Mouse (Mus musculus) WW6 (cell line): Measurements from ENCODE around the gene Cln5.

Source experiments
- DNase-seq: peaks from one replicate; pipeline ENCODE4 v3.0.0-alpha.2; 2013; ENCODE audit warnings: low read depth, low spot score

Cln5 gene

GRCm38 (mm10) chr14:103078006-103078912 lies 8.2 kb downstream of the Cln5 start:
- no peak for DNase-seq

- DNase-seq, result no peak
These were observed 9.4 kb downstream of the Cln5 start for GRCm38 (mm10) chr14:103079209-103079977.

DNA sequence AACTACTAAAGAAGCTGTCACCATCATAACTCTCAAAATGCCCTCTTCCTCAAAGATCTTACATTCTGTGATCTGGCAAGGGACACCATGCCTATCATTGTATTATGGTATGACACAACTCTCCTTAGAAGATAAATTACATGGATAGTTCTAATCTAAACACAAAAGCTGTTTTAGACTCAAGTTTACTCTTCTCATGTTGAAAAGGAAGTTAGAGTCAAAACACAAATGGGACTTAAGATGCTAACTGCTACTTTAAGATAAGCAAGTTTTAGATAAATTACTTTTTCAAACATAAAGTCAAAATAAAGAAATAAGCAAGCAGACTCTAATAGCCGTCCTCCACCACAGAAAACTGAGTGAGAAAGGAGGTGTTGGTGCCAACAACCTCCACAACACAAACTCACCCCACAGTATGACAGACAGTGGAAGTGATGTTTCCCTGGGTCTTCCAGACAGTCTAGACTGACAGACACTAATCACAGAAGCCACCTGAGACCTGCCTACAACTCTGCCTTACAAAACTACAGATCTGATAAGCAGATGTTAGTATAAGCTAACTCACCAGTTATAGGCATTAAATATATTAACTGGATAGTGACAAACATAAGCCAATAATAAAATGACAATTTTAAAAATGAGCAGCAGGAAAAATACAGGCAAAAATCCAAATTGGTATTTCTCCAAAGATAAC lies 16.0 kb downstream of the Cln5 start:
- DNase-seq, result no peak

- no peak for DNase-seq
These were observed 16.8 kb downstream of the Cln5 start for GRCm38 (mm10) chr14:103086671-103087324.

GRCm38 (mm10) chr14:103087846-103088245 lies 17.8 kb downstream of the Cln5 start:
- DNase-seq, result no peak

- no peak for DNase-seq
These were observed 18.6 kb downstream of the Cln5 start for GRCm38 (mm10) chr14:103088624-103089023.

- no peak for DNase-seq
These were observed 23.2 kb downstream of the Cln5 start for GRCm38 (mm10) chr14:103093236-103093635.

DNA sequence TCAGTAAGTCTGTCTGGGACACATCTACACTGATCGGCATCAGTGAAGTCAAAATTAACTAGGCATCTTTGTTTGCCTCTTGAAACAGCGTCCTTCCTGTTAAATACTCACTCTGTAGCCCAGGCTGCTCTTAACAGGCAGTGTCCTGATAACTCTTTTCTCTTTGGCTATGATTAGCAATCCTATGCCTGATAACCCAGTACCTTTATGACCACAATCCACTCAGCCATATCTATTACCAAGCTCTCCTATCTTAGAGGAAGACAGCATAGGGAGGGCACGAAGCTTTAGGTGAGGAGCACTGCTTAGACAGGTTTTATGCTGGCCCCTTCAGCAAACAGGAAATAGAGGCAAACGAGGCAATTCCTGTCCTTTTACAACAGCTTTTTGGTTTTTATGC lies 23.7 kb downstream of the Cln5 start:
- DNase-seq, result no peak

DNA sequence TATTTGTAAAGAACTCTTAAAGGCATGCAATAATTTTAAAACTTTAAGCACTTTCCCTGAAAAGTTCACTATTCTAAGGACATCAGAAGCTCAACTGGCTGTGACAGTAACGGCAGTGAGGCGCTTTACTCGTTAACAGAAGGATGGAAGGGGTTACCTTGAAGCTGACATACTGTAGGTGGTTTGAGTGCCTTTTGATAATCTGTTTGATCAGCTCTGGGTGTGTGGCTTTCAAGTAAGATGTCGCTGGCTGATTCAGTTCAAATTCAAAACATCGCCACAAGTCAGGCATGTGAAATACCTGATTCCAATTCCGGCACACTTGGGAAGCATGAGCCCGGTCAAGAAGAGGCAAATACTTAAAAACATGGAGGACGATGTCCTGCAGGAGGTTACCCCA lies 25.0 kb downstream of the Cln5 start:
- no peak for DNase-seq

DNA sequence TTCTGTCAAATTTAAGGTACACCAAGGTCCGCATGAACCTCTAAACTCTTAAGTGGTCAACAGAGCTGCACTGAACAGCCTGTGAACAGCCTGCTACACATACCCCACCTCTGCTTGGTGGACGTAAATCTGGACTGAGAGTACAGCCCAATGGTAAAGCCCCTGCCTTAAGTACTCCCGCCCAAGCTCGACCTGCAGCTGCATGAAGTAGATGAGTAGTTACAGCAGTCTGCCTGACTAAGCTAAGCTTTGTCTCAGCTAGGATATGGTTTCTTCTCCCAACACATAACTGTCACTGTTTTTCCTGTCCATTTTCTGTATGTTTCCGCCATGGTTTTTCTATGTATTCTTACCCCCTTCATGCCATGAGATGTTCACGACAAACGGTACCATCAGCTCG lies 25.8 kb downstream of the Cln5 start:
- DNase-seq, result no peak

GRCm38 (mm10) chr14:103096621-103097020 lies 26.6 kb downstream of the Cln5 start:
- DNase-seq, result no peak

- DNase-seq, result no peak
These were observed 28.2 kb downstream of the Cln5 start for GRCm38 (mm10) chr14:103098213-103098586.

DNA sequence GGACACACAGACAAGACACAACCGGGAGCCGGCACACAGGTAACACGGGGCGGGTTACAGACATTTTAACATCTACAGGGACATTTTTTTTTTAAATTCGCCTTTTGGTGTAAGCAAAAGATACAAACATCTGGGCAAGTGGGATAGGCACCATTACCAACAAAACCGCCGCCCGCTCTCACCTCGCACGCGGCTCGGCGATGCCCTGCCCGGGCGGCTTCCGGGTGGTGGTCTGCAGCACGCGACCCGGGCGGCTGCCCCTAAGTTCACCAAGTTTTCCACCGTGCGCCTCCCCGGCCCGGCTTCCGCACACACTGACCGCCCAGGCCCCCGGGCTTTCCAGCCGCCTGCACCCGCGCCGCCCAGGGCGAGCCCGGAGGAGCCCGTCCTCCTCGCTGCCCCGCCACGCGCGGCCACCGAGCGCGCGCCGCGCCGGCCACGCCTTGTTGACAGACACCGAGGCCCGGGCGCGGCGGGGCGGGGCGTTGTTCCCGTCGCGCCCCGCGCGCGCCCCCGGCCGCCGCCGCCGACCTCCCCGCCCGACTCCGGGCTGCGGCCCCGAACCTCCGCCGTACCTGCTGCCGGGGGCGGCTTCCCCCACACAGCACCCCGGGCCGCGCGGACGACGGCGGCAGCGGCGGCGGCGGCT lies 28.7 kb downstream of the Cln5 start:
- no peak for DNase-seq

- DNase-seq, result peak; percentile 85
These were observed 29.4 kb downstream of the Cln5 start, which contains the start of gene Fbxl3 for GRCm38 (mm10) chr14:103099238-103099933. Gene Fbxl3 (minus strand): TSS chr14:103099566.

DNA sequence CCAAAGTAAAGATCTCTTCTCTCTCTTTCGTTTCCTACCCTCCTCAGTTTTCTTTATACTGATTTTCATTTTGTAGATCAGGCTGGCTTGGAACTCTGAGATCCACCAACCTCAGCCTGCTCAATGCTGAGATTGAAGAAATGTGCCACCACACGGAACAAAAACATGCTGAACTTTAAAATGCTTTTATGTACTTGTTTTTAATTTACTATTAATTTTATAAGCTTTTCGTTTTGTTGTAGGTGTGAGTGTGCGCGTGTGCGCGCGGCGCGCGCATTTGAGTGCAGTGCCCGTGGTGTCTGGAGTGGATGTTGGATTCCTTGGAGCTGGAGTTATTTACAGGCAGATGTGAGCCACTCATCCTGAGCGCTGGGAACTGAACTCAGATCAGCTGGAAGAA lies 30.3 kb downstream of the Cln5 start:
- DNase-seq, result no peak

DNA sequence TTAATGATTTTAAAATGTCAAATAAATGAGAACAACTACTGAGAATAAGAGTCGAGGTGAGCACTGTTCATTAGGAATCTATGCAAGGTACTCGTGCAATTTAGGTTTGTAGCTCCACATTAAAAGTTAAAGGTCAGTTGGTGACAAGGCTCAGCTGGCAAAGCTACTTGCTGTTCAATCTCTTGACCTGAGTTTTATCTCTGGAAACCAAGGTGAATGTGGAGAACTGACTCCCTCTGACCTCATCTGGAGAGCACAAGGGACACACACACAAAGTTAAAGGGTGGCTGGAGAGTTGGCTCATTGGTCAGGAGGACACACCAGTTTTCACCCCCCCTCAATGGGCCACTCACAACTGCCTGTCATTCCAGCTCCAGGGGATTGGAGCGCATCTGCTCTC lies 31.2 kb downstream of the Cln5 start:
- DNase-seq, result no peak

DNA sequence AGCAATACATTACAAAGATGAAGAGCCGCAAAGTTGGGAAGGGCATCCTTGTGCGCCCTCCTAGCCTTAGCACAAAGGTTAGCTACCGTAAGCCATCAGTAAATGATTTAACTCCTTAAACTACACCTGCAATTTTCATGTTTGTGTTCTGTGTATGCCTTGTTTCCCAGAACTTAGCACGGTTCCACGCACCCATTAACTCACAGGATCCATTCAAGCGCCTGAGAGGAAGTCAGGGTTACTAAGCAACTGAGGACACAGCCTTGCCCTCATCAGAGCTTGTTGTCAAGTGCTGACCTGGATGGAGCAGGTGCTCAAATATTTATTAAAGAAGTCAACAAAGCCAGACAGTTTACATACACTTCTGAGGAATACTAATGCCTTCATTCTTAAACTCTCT lies 32.2 kb downstream of the Cln5 start:
- no peak for DNase-seq

DNA sequence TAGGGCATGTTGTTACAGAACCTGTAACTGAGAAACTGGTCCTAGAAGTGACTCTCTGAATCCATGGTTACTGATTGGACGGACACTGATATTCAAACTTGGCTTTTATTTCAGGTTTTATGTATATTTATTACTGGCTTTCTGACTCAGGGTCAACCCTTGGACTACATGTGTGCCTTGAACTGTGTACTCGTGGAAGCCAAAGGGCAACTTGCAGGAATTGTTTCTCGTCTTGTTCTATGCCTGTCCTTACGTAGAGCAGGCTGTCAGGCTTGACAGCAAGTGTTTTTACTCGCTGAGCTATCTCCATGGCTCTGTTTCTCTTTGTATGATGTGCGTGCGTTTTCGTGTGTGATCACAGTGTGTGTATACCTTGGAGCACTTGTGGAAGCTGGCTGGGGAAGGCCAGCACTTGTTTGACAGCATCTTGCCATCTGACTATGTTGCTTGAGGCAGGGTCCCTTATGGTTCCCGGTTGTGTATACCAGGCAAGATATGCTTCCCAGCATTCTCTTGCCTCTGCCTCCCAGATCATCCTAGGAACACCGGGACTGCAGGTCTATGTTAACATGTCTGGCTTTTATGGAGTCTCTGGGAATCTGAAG lies 32.8 kb downstream of the Cln5 start:
- no peak for DNase-seq

DNA sequence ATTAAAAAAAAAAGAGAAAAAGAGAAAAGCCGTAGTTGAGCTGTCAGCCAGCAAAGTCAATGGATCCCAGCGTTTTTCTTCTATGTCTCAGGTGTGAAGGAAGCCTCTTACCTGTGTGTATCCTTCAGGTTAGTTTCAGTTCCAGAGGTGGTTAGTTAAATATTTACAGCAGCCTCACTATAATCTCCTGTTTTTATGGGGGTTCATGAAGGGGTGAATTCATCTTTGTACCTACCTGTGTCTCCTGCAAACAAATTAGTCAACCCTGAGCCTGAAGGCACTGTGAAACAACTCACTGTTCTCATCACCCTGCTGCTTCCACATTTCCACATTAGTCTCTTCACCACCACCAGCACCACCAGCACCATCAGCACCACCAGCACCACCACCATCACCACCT lies 36.3 kb downstream of the Cln5 start:
- DNase-seq, result no peak

DNA sequence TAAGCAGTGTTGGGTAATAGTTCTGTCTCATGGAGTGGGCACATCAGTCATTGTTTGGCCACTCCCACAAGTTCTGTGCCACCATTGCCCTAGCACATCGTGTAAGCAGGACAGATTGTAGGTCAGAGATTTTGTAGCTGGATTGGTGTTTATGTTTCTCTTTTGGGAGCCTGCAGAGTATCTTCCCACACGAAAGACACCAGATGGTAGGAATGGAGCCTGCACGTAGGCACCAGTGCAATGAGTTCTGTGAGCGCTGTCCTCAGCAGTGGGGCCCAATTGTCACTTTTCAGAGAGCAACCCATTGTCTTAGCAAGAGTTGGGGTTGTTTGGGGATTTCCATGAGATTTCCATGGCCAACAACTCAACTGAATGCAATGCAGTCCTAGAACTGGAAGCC lies 40.0 kb downstream of the Cln5 start:
- DNase-seq, result no peak
